17 mouse cellular contexts compared by ENCODE assay signal in genomic region chr13:113486368-113486955, GRCm38 (mm10).
DNase-seq lines count a peak whose midpoint lies in the region; ATAC-seq lines count a peak whose summit lies in the region.
"Had no signal": no experiment of that assay in that cellular context is flagged by ENCODE, and none has a peak within 500 bp of the region (broad histone marks: within the 10 kb centered on the region; RNA-seq: fewer than 3 reads in every experiment).

No protein-coding gene starts in this region.

- H3K27ac ChIP-seq in liver, embryonic 11.5 days (ENCODE audit: low read depth, low read length), result no peak overlapping the region
- no peak overlapping the region for H3K27ac ChIP-seq in hindbrain, embryonic 12.5 days
- H3K27ac ChIP-seq: forebrain, embryonic 13.5 days; heart, embryonic 15.5 days; limb, embryonic 15.5 days; neural tube, embryonic 12.5 days; stomach, postnatal 0 days had no signal

- no peaks in the 10 kb centered on the region; the same call in 1 of the 2 replicates for H3K27me3 ChIP-seq in liver, embryonic 11.5 days (replicated peaks; ENCODE audit: control insufficient read depth, insufficient read depth, low read length)
- no peaks in the 10 kb centered on the region; the same call in 1 of the 2 replicates for H3K27me3 ChIP-seq in hindbrain, embryonic 12.5 days
- H3K27me3 ChIP-seq: forebrain, embryonic 13.5 days; heart, embryonic 15.5 days; limb, embryonic 15.5 days; neural tube, embryonic 12.5 days had no signal

- no peak overlapping the region for H3K9ac ChIP-seq in liver, embryonic 11.5 days (ENCODE audit: low read depth, low read length)
- no peak overlapping the region for H3K9ac ChIP-seq in hindbrain, embryonic 12.5 days
- H3K9ac ChIP-seq: forebrain, embryonic 13.5 days; heart, embryonic 15.5 days; limb, embryonic 15.5 days; neural tube, embryonic 12.5 days had no signal

- no peaks in the 10 kb centered on the region for H3K36me3 ChIP-seq in liver, embryonic 11.5 days (ENCODE audit: control insufficient read depth, insufficient read depth, low read length)
- no peaks in the 10 kb centered on the region for H3K36me3 ChIP-seq in hindbrain, embryonic 12.5 days
- H3K36me3 ChIP-seq: heart, embryonic 15.5 days; limb, embryonic 15.5 days; neural tube, embryonic 12.5 days had no signal

- H3K9me3 ChIP-seq in liver, embryonic 11.5 days (ENCODE audit: control insufficient read depth, low read length), result no peaks in the 10 kb centered on the region
- 0 out of 2 replicates have a peak, but pooled peaks cover 8% of the 10 kb centered on the region for H3K9me3 ChIP-seq in hindbrain, embryonic 12.5 days (replicated peaks)
- H3K9me3 ChIP-seq: forebrain, embryonic 13.5 days; heart, embryonic 15.5 days; neural tube, embryonic 12.5 days had no signal

- H3K4me1 ChIP-seq in liver, embryonic 11.5 days (replicated peaks; ENCODE audit: control insufficient read depth, insufficient read depth, low read length), result no peaks in the 10 kb centered on the region
- no peaks in the 10 kb centered on the region for H3K4me1 ChIP-seq in hindbrain, embryonic 12.5 days
- H3K4me1 ChIP-seq: forebrain, embryonic 13.5 days; neural tube, embryonic 12.5 days had no signal

- H3K4me2 ChIP-seq in liver, embryonic 11.5 days, result no peak overlapping the region
- no peak overlapping the region for H3K4me2 ChIP-seq in hindbrain, embryonic 12.5 days (replicated peaks)
- H3K4me2 ChIP-seq: forebrain, embryonic 13.5 days; heart, embryonic 15.5 days; limb, embryonic 15.5 days; neural tube, embryonic 12.5 days had no signal

- peak; percentile 83 for ATAC-seq in frontal cortex, adult (ENCODE audit: low TSS enrichment)
- no peak for ATAC-seq in liver, embryonic 11.5 days (replicated peaks; ENCODE audit: low FRiP score)
- ATAC-seq in common myeloid progenitor, adult 5-6 weeks (replicated peaks; ENCODE audit: low read depth, poor library complexity, severe bottlenecking), result peak; percentile 69
- ATAC-seq in monocyte, adult 5-6 weeks (replicated peaks; ENCODE audit: insufficient number of reproducible peaks, low FRiP score, low TSS enrichment, poor library complexity, severe bottlenecking), result peak; percentile 67
- no peak for ATAC-seq in hindbrain, embryonic 12.5 days (ENCODE audit: low FRiP score)
- ATAC-seq: forebrain, embryonic 13.5 days; inflammation-experienced regulatory T-cells, adult 6 months had no signal

- WGBS in liver, embryonic 11.5 days, result 42% methylated on average over 6 of the region's 6 CpGs
- WGBS in hindbrain, embryonic 12.5 days, result 73% methylated on average over 6 of the region's 6 CpGs

- no peak for DNase-seq in frontal cortex, postnatal 25 days (ENCODE audit: low spot score in 2 of 2)
- peak; percentile 23 for DNase-seq in liver
- DNase-seq in liver, embryonic 11.5 days (ENCODE audit: low spot score), result no peak
- no peak for DNase-seq in left cerebral cortex, adult 11 months (ENCODE audit: low spot score)
- DNase-seq: cerebellum, adult 9-11 months; kidney, postnatal 14 days; right cerebral cortex, postnatal 14 days had no signal

- H3K4me3 ChIP-seq in liver, embryonic 11.5 days (ENCODE audit: low read depth, low read length), result no peak overlapping the region
- no peak overlapping the region for H3K4me3 ChIP-seq in hindbrain, embryonic 12.5 days
- H3K4me3 ChIP-seq: forebrain, embryonic 13.5 days; heart, embryonic 15.5 days; limb, embryonic 15.5 days; neural tube, embryonic 12.5 days had no signal

Comparison
In these comparisons a context has a peak if more than half of its experiments do, and no peak if none do; other contexts are left out.
1. ATAC-seq: peak in frontal cortex, adult (single experiment), common myeloid progenitor, adult 5-6 weeks (single experiment) and monocyte, adult 5-6 weeks (single experiment); none in liver, embryonic 11.5 days (single experiment) and hindbrain, embryonic 12.5 days (single experiment).